Mouse (Mus musculus) WW6 (cell line): ENCODE measurements around the gene Ube2j2.

Experiments used
- DNase-seq: peaks from one replicate; pipeline ENCODE4 v3.0.0-alpha.2; 2013; ENCODE audit warnings: low read depth, low spot score

Gene Ube2j2

GRCm38 (mm10) chr4:155943534-155944249, at the start of gene Ube2j2:
Ube2j2 (plus strand) TSS chr4:155943831.
- peak; percentile 91 for DNase-seq

GRCm38 (mm10) chr4:155894311-155894881, 49.2 kb upstream of the Ube2j2 start:
- no peak for DNase-seq

- DNase-seq: no peak
Observed at GRCm38 (mm10) chr4:155895216-155895615, 48.4 kb upstream of the Ube2j2 start.

- DNase-seq: no peak
Observed at GRCm38 (mm10) chr4:155895826-155896225, 47.8 kb upstream of the Ube2j2 start.

- DNase-seq: no peak
Observed at GRCm38 (mm10) chr4:155896461-155896860, 47.2 kb upstream of the Ube2j2 start.

- no peak for DNase-seq
Observed at GRCm38 (mm10) chr4:155898318-155898717, 45.3 kb upstream of the Ube2j2 start.

- no peak for DNase-seq
Observed at GRCm38 (mm10) chr4:155899355-155899754, 44.3 kb upstream of the Ube2j2 start.

- DNase-seq: no peak
Observed at GRCm38 (mm10) chr4:155901205-155901604, 42.4 kb upstream of the Ube2j2 start.

GRCm38 (mm10) chr4:155903246-155903645, 40.4 kb upstream of the Ube2j2 start:
- DNase-seq: no peak

GRCm38 (mm10) chr4:155904318-155905102, 39.1 kb upstream of the Ube2j2 start:
- DNase-seq: no peak

- DNase-seq: no peak
Observed at GRCm38 (mm10) chr4:155905634-155906033, 38.0 kb upstream of the Ube2j2 start.

- no peak for DNase-seq
Observed at GRCm38 (mm10) chr4:155906125-155906524, 37.5 kb upstream of the Ube2j2 start.

- DNase-seq: no peak
Observed at GRCm38 (mm10) chr4:155907003-155907402, 36.6 kb upstream of the Ube2j2 start.

GRCm38 (mm10) chr4:155908281-155908680, 35.4 kb upstream of the Ube2j2 start:
- no peak for DNase-seq

- no peak for DNase-seq
Observed at GRCm38 (mm10) chr4:155908751-155909150, 34.9 kb upstream of the Ube2j2 start.

GRCm38 (mm10) chr4:155932031-155932430, 11.6 kb upstream of the Ube2j2 start:
- DNase-seq: no peak

- no peak for DNase-seq
Observed at GRCm38 (mm10) chr4:155943049-155943452, 580 bp upstream of the Ube2j2 start.

GRCm38 (mm10) chr4:155944271-155944670, 640 bp downstream of the Ube2j2 start:
- DNase-seq: no peak

GRCm38 (mm10) chr4:155947094-155947493, 3.5 kb downstream of the Ube2j2 start:
- no peak for DNase-seq

GRCm38 (mm10) chr4:155955491-155955890, 11.9 kb downstream of the Ube2j2 start:
- DNase-seq: no peak

GRCm38 (mm10) chr4:155959275-155959674, 15.6 kb downstream of the Ube2j2 start:
- no peak for DNase-seq

GRCm38 (mm10) chr4:155962167-155962971, 18.7 kb downstream of the Ube2j2 start, which contains the start of gene C1qtnf12:
C1qtnf12 (plus strand) TSS chr4:155962318.
- DNase-seq: no peak
